Mouse (Mus musculus): ENCODE results near the gene Nek7.

GRCm38 (mm10) chr1:138541495-138542169 is 78.3 kb downstream of the Nek7 start:
- TF ChIP-seq CTCF (IDR thresholded peaks at IDR 0.05; ENCODE audit: borderline replicate concordance, control insufficient read depth, extremely low read depth, insufficient read depth, low read length, poor library complexity) (no peak), POLR2A (IDR thresholded peaks at IDR 0.05; ENCODE audit: control insufficient read depth, extremely low read depth, insufficient read depth, low read length, poor library complexity) (no peak)

Data from thymus, adult 2 months (tissue).